Mouse (Mus musculus) kidney, adult 2 months (tissue): ENCODE data around the gene Tubgcp5. TPM values are rescaled to one million over a fixed set of nuclear protein-coding genes. Genes with fewer than 3 reads are reported as not detected.

Experiments
- DNase-seq: peaks from one replicate; pipeline ENCODE4 v3.0.0; 2021
- H3K27ac ChIP-seq: fragments of 200-500 bp; 2 replicates; pipeline ENCODE4 v1.5.1; 2012; ENCODE audit warnings: low read depth, low read length, control low read depth, inconsistent platforms; ENCODE audit not compliant: insufficient read depth
- H3K27me3 ChIP-seq: fragments of 200-500 bp; replicated peaks from 2 replicates; pipeline ENCODE4 v1.6.1; 2012; ENCODE audit warnings: mild to moderate bottlenecking, moderate library complexity, low read length, inconsistent platforms; ENCODE audit not compliant: control insufficient read depth, insufficient read depth
- H3K36me3 ChIP-seq: fragments of 200-500 bp; 2 replicates; pipeline ENCODE4 v1.6.1; 2012; ENCODE audit warnings: mild to moderate bottlenecking, moderate library complexity, low read length, inconsistent platforms; ENCODE audit not compliant: control insufficient read depth, insufficient read depth
- H3K4me1 ChIP-seq: fragments of 200-500 bp; 2 replicates; pipeline ENCODE4 v1.6.1; 2011; ENCODE audit warnings: low read length; ENCODE audit not compliant: control insufficient read depth, insufficient read depth
- H3K4me3 ChIP-seq: fragments of 200-500 bp; 2 replicates; pipeline ENCODE4 v1.5.1; 2011; ENCODE audit warnings: mild to moderate bottlenecking, low read depth, low read length, control low read depth; ENCODE audit not compliant: insufficient read depth
- CTCF ChIP-seq: fragments of 200-500 bp; conservative IDR thresholded peaks from 2 replicates; pipeline ENCODE4 v1.5.1; 2011; ENCODE audit warnings: low read depth, mild to moderate bottlenecking, control low read depth, low read length, moderate library complexity, mixed read lengths; ENCODE audit not compliant: insufficient read depth, insufficient read length
- POLR2A ChIP-seq: fragments of 200-500 bp; IDR thresholded peaks from one replicate; pipeline ENCODE4 v1.6.1; 2011; ENCODE audit warnings: low read depth, low read length, control low read depth
- WGBS: fragments of 180-500 bp; shearing (Covaris S2); methylation state at CpG from one replicate; pipeline ENCODE4 v1.1.7; 2018; 5-methylcytosine and 5-hydroxymethylcytosine counted together
- polyA plus RNA-seq: library from polyadenylated mRNA; depleted of rRNA; stranded (reverse); fragments of >200 nt; gene quantifications from 2 replicates; pipeline ENCODE4 v1.2.3, GENCODE M21; 2012; rRNA removed

Tubgcp5 gene
- 2.3 and 3.4 TPM in 2 replicates for polyA plus RNA-seq

GRCm38 (mm10) chr7:55793952-55794603 lies at the start of gene Tubgcp5:
Tubgcp5 (plus strand) TSS chr7:55794154.
- 0 out of 2 replicates have a peak, but pooled peaks cover 2% of the 10 kb centered on the region for H3K4me1 ChIP-seq
- no peaks in the 10 kb centered on the region for H3K27me3 ChIP-seq
- peak within 1 kb of the TSS; percentile 94 for H3K4me3 ChIP-seq
- no peaks in the 10 kb centered on the region; the same call in 1 of the 2 replicates for H3K36me3 ChIP-seq
- WGBS = under 1% methylated on average over 51 of the region's 51 CpGs
- no peak for TF ChIP-seq CTCF
- peak; percentile 77 for TF ChIP-seq POLR2A
- peak; percentile 99 for DNase-seq
- H3K27ac ChIP-seq = peak within 1 kb of the TSS; percentile 49; the same call in 1 of the 2 replicates

- WGBS = 60% methylated on average over 10 of the region's 10 CpGs
- no peak for TF ChIP-seq POLR2A
- no peak for TF ChIP-seq CTCF
- H3K27ac ChIP-seq = no peak overlapping the region
- no peak overlapping the region for H3K4me3 ChIP-seq
- no peaks in the 10 kb centered on the region for H3K27me3 ChIP-seq
- no peaks in the 10 kb centered on the region for H3K4me1 ChIP-seq
- no peaks in the 10 kb centered on the region for H3K36me3 ChIP-seq
- no peak for DNase-seq
Measured at GRCm38 (mm10) chr7:55744566-55745220, 49.3 kb upstream of the Tubgcp5 start.

GRCm38 (mm10) chr7:55750841-55751240 lies 43.1 kb upstream of the Tubgcp5 start:
- no peak overlapping the region for H3K27ac ChIP-seq
- no peaks in the 10 kb centered on the region for H3K27me3 ChIP-seq
- no peaks in the 10 kb centered on the region for H3K4me1 ChIP-seq
- no peak for DNase-seq
- 57% methylated on average over 3 of the region's 3 CpGs for WGBS
- H3K4me3 ChIP-seq = no peak overlapping the region
- TF ChIP-seq POLR2A (no peak), CTCF (no peak)
- no peaks in the 10 kb centered on the region for H3K36me3 ChIP-seq

GRCm38 (mm10) chr7:55759346-55759745 lies 34.6 kb upstream of the Tubgcp5 start:
- no peaks in the 10 kb centered on the region for H3K36me3 ChIP-seq
- no peak for DNase-seq
- 59% methylated on average over 3 of the region's 3 CpGs for WGBS
- TF ChIP-seq POLR2A (no peak), CTCF (no peak)
- no peaks in the 10 kb centered on the region for H3K27me3 ChIP-seq
- H3K4me1 ChIP-seq = no peaks in the 10 kb centered on the region
- H3K4me3 ChIP-seq = no peak overlapping the region
- H3K27ac ChIP-seq = no peak overlapping the region

DNA sequence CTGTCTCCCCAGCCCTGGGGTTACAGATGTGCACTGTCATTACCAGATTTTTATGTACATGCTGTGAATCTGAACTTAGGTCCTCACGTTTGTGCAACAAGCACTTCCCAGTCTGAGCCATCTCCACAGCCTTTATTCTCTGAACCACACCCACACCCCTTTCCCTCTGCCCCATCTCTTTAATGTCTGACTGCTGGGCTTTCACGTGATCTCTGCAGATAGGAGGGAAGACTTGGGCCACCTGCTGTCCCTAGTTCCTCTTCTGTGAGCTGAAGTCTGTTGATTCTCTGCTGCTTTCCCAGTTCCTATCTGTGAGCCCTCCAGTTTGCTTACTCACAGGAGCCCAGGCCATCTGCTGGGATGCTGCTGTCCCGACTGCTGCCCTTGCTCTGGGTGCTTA lies 26.0 kb upstream of the Tubgcp5 start, which contains the start of gene Siglech:
Gene Siglech, plus strand, starts transcription at position 253 of the 400 bp plus-strand sequence.
- no peak for TF ChIP-seq POLR2A
- 30% methylated on average over 3 of the region's 3 CpGs for WGBS

GRCm38 (mm10) chr7:55780011-55780410 lies 13.9 kb upstream of the Tubgcp5 start:
- Histone ChIP-seq H3K27me3 (no peaks in the 10 kb centered on the region), H3K27ac (no peak overlapping the region), H3K4me1 (no peaks in the 10 kb centered on the region), H3K36me3 (no peaks in the 10 kb centered on the region), H3K4me3 (no peak overlapping the region)
- no peak for DNase-seq
- TF ChIP-seq POLR2A = no peak
- no peak for TF ChIP-seq CTCF
- WGBS = 40% methylated on average over 4 of the region's 4 CpGs

More for the DNA sequence above, 26.0 kb upstream of the Tubgcp5 start, which contains the start of gene Siglech:
- no peaks in the 10 kb centered on the region for H3K36me3 ChIP-seq
- H3K27me3 ChIP-seq = no peaks in the 10 kb centered on the region
- no peaks in the 10 kb centered on the region for H3K4me1 ChIP-seq
- no peak for DNase-seq
- H3K4me3 ChIP-seq = no peak within 1 kb of the TSS
- H3K27ac ChIP-seq = no peak within 1 kb of the TSS

GRCm38 (mm10) chr7:55782493-55782892 lies 11.5 kb upstream of the Tubgcp5 start:
- TF ChIP-seq CTCF (no peak), POLR2A (no peak)
- no peaks in the 10 kb centered on the region for H3K4me1 ChIP-seq
- 27% methylated on average over 3 of the region's 3 CpGs for WGBS
- no peaks in the 10 kb centered on the region for H3K36me3 ChIP-seq
- H3K4me3 ChIP-seq = no peak overlapping the region
- no peaks in the 10 kb centered on the region for H3K27me3 ChIP-seq
- no peak overlapping the region for H3K27ac ChIP-seq
- no peak for DNase-seq
